Mouse (Mus musculus): ENCODE measurements around the gene Mtmr14.
A peak's percentile ranks its signal among the peaks of the same experiment; 100 is the strongest.

DNA sequence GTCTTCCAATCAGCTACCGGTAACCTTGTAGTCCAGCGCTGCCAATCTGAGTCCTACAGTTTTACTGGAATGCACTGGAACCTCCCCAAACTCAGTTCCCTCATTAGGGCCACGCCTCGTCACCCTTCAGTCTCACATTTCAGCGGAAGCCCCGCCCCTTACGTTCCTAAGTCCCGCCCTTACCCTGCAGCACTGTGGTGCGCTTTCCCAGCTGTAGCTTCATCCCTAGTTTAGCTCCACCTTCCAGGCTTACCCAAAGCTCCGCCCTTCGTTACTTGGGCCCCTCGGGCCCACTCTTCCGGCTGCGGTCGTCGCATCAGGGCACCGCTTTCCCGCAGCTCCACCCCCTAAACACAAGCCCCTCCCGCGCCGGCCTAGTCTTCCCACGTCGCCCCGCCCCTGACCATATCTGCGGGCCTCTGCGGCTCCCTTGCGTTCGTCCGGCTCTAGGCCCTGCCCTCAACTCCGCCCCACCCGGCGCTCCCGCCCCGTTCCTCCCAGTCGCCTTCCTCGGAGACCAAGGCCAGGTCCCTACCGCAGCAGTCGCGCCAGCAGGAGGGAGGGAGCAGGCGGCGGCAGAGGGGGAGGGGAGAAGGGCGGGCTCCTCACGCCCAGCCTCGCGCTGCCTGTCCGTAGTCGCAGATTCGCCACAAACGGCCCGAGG is 68.8 kb downstream of the Mtmr14 start:
- TF ChIP-seq POLR2A (IDR thresholded peaks at IDR 0.05; ENCODE audit: insufficient read length, low read depth) = peak; percentile 46
- peak in 1 of 3 experiments; percentile 39 for TF ChIP-seq MYOD1 (IDR thresholded peaks at IDR 0.05; ENCODE audit: control insufficient read depth in 1 of 3, insufficient read length in 2 of 3, low read depth in 2 of 3)
- no peak for TF ChIP-seq USF1 (IDR thresholded peaks at IDR 0.05; ENCODE audit: low read depth)
- TF ChIP-seq POLR2AphosphoS2 (IDR thresholded peaks at IDR 0.05; ENCODE audit: insufficient read length, low read depth) = no peak
